In genomic region chr8:19702972-19703709, GRCm38 (mm10) we compare ENCODE assay signal across 8 mouse cellular contexts. TPM values are rescaled to one million over a fixed set of nuclear protein-coding genes. Genes with fewer than 3 reads are reported as not detected.
DNase-seq lines count a peak whose midpoint lies in the region; TF ChIP-seq lines count a peak whose summit lies in the region.
"Not testable (repeated sequence)": the region's sequence is repeated elsewhere in the genome, so short reads cannot be mapped to it uniquely, and the experiment has no call there.

No protein-coding gene starts in this region.

- not testable (repeated sequence) for TF ChIP-seq POLR2A in lung, adult 2 months (IDR thresholded peaks at IDR 0.05; ENCODE audit: borderline replicate concordance, extremely low read depth, low read depth, low read length)

- peak; percentile 95 for DNase-seq in MN1 (ENCODE audit: low spot score)
- DNase-seq in cerebellum, postnatal 10 days = peak; percentile 90 to 94
- DNase-seq in frontal cortex, postnatal 10 days (ENCODE audit: low spot score in 2 of 2) = peak; percentile 76 to 91
- DNase-seq in hindbrain, embryonic 10.5 days (ENCODE audit: low spot score) = peak; percentile 78
- DNase-seq in layer of hippocampus, adult 8-10 months (ENCODE audit: low spot score in 2 of 2) = peak; percentile 82 to 96
- peak; percentile 76 for DNase-seq in lung, adult 2 months
- peak; percentile 79 for DNase-seq in ovary, postnatal 10 days (ENCODE audit: low spot score)
- DNase-seq in thymus, postnatal 14 days = peak; percentile 71

- TF ChIP-seq CTCF in lung, adult 2 months (IDR thresholded peaks at IDR 0.05; ENCODE audit: insufficient read depth, low read length) = not testable (repeated sequence)

- 47% methylated on average over 13 of the region's 13 CpGs for WGBS in hindbrain, embryonic 10.5 days
- 37% methylated on average over 13 of the region's 13 CpGs for WGBS in lung, adult 2 months

- peaks cover 20% of the 10 kb centered on the region for H3K9me3 ChIP-seq in hindbrain, embryonic 10.5 days

- not testable (repeated sequence) for H3K27ac ChIP-seq in hindbrain, embryonic 10.5 days

- not testable (repeated sequence) for H3K4me3 ChIP-seq in hindbrain, embryonic 10.5 days; lung, adult 2 months (replicated peaks; ENCODE audit: extremely low read depth, low read depth, low read length)

- not testable (repeated sequence) for H3K27me3 ChIP-seq in hindbrain, embryonic 10.5 days (ENCODE audit: insufficient read depth, poor library complexity, severe bottlenecking)

- not testable (repeated sequence) for H3K36me3 ChIP-seq in hindbrain, embryonic 10.5 days

- H3K4me1 ChIP-seq in hindbrain, embryonic 10.5 days (replicated peaks); lung, adult 2 months (ENCODE audit: control insufficient read depth, insufficient read depth, low read length): not testable (repeated sequence)

RNA-seq across cellular contexts. Expression of gene 4930467E23Rik, which starts 26.2 kb away (rescaled TPM):
- polyA plus RNA-seq in hindbrain, embryonic 10.5 days (2016; fragmentation: Nextera tagmentation; extraction: Ambion mirVana) = 0.07 TPM in 1 of 2 replicates, not detected in the other
- total RNA-seq in layer of hippocampus, adult 8-10 months (2022) = 1 to 10 TPM in 2 of 4 experiments, under 1 TPM in 2; 0.83 to 1.9 (median 1.0) TPM
- polyA plus RNA-seq in lung, adult 2 months (2012; rRNA removed) = not detected in 2 replicates
